Mouse (Mus musculus) layer of hippocampus, adult 9-10 months (tissue): ENCODE data around the gene Plppr4.

Experiments used
- DNase-seq: peaks from one replicate; pipeline ENCODE4 v3.0.0; 2022; ENCODE audit warnings: low spot score

Plppr4 gene

DNA sequence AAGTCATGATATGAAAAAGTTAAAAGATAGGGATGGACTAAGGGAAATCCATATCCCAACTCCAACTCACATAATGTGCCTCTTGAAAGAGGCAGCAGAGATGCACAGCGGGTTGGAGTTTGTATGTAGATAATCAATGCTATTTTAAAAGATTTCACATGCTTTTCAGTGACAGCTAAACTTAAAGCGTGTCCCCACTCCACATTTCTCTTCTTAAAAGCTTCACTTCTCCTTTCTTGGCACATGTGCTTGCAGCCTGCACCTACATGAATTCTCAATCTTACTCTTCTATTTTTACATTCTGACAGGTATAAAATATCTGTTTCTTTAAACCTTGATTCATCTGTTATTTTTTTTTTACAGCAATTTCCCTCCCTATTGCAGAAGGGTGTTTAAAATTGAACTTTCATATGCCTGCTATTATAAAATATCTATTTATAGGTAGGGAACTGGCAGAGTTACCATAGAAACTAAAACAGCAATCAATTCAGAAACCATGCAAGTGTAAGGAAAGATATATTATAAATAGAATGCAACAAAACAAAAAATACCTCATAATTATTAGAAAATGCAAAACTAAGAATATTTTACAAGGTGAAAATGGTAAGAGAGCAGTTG is 66.3 kb downstream of the Plppr4 start:
- DNase-seq: no peak
